Mouse (Mus musculus) kidney, embryonic 16.5 days (tissue): ENCODE measurements at regions not wholly inside any gene's neighbourhood (a gene's known extent, or its start where the extent isn't known, plus 50 kb on each side); places are given as distances from the start of the nearest gene placed in this dataset.

Source experiments
- ATAC-seq: fragments of 200-750 bp; cut with Nextera tagmentation; 2 replicates; pipeline ENCODE4 v1.8.0; 2017; ENCODE audit warnings: moderate TSS enrichment; ENCODE audit not compliant: low FRiP score, low TSS enrichment
- H3K27ac ChIP-seq: fragments of 300-500 bp; sonication (generic); 2 replicates; pipeline ENCODE4 v1.5.1; 2014; ENCODE audit warnings: low read length
- H3K27me3 ChIP-seq: fragments of 300-500 bp; sonication (generic); 2 replicates; pipeline ENCODE4 v1.6.1; 2014; ENCODE audit warnings: low read length, control low read depth, mixed read lengths; ENCODE audit not compliant: insufficient read depth
- H3K36me3 ChIP-seq: fragments of 300-500 bp; sonication (generic); 2 replicates; pipeline ENCODE4 v1.6.1; 2014; ENCODE audit warnings: low read length, control low read depth, mixed read lengths; ENCODE audit not compliant: insufficient read depth
- H3K4me1 ChIP-seq: fragments of 300-500 bp; sonication (generic); 2 replicates; pipeline ENCODE4 v1.6.1; 2014; ENCODE audit warnings: low read length, control low read depth, mixed read lengths; ENCODE audit not compliant: insufficient read depth
- H3K4me2 ChIP-seq: fragments of 300-500 bp; sonication (generic); replicated peaks from 2 replicates; pipeline ENCODE4 v1.6.1; 2014; ENCODE audit warnings: low read depth, low read length
- H3K4me3 ChIP-seq: fragments of 300-500 bp; sonication (generic); 2 replicates; pipeline ENCODE4 v1.5.1; 2014; ENCODE audit warnings: mild to moderate bottlenecking, low read length
- H3K9ac ChIP-seq: fragments of 300-500 bp; sonication (generic); replicated peaks from 2 replicates; pipeline ENCODE4 v1.6.1; 2014; ENCODE audit warnings: low read length
- H3K9me3 ChIP-seq: fragments of 300-500 bp; sonication (generic); 2 replicates; pipeline ENCODE4 v1.6.1; 2016; ENCODE audit warnings: low read length, control low read depth
- WGBS: fragments of 180-500 bp; shearing (Covaris S2); extraction: QIAGEN DNeasy Blood & Tissue Kit; methylation state at CpG from one replicate; pipeline ENCODE4 v1.1.7; 2014; 5-methylcytosine and 5-hydroxymethylcytosine counted together

DNA sequence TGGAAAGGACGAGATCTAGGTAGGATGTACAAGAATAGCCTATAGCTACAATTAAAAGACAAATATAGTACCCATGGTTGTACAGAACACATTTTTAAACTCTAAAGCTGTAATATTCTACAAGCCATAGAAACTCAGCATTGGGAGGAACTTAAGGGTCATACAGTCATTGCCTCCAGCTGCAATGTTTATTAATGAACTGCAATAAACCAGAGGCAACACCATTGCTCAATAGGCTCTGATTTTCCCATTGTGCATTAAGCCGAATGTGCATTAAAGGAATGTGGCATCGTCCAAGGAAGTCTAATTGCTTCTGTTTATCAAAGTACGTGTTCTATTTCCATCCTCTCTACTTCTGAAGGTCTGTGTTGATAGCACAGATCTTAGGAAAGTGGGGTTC lies 200.4 kb downstream of the Adamts15 start:
- no peak for ATAC-seq
- Histone ChIP-seq H3K4me2 (no peak overlapping the region), H3K9me3 (no peaks in the 10 kb centered on the region), H3K4me1 (no peaks in the 10 kb centered on the region), H3K4me3 (no peak overlapping the region), H3K9ac (no peak overlapping the region), H3K36me3 (no peaks in the 10 kb centered on the region), H3K27me3 (no peaks in the 10 kb centered on the region), H3K27ac (no peak overlapping the region)
- WGBS: 84% methylated on average over 4 of the region's 4 CpGs

GRCm38 (mm10) chr9:30716421-30717170 lies 205.7 kb downstream of the Adamts15 start:
- ATAC-seq: no peak
- no peaks in the 10 kb centered on the region for H3K27me3 ChIP-seq
- no peak overlapping the region for H3K4me3 ChIP-seq
- no peak overlapping the region for H3K4me2 ChIP-seq
- no peak overlapping the region for H3K9ac ChIP-seq
- H3K9me3 ChIP-seq: no peaks in the 10 kb centered on the region
- H3K4me1 ChIP-seq: no peaks in the 10 kb centered on the region
- no peaks in the 10 kb centered on the region for H3K36me3 ChIP-seq
- WGBS: 80% methylated on average over 8 of the region's 8 CpGs
- H3K27ac ChIP-seq: no peak overlapping the region

GRCm38 (mm10) chr9:30710131-30710530 lies 212.1 kb downstream of the Adamts15 start:
- no peaks in the 10 kb centered on the region for H3K36me3 ChIP-seq
- ATAC-seq: no peak
- H3K4me2 ChIP-seq: no peak overlapping the region
- no peaks in the 10 kb centered on the region for H3K27me3 ChIP-seq
- H3K4me1 ChIP-seq: no peaks in the 10 kb centered on the region
- no peak overlapping the region for H3K4me3 ChIP-seq
- H3K27ac ChIP-seq: no peak overlapping the region
- WGBS: 86% methylated on average over 5 of the region's 5 CpGs
- H3K9ac ChIP-seq: no peak overlapping the region
- no peaks in the 10 kb centered on the region for H3K9me3 ChIP-seq

- Histone ChIP-seq H3K9ac (no peak overlapping the region), H3K4me3 (no peak overlapping the region), H3K4me2 (no peak overlapping the region), H3K27ac (no peak overlapping the region), H3K36me3 (no peaks in the 10 kb centered on the region), H3K27me3 (no peaks in the 10 kb centered on the region), H3K4me1 (no peaks in the 10 kb centered on the region), H3K9me3 (no peaks in the 10 kb centered on the region)
- 74% methylated on average over 5 of the region's 5 CpGs for WGBS
- no peak for ATAC-seq
These were observed 222.4 kb downstream of the Adamts15 start for GRCm38 (mm10) chr9:30699848-30700247.

GRCm38 (mm10) chr9:30697533-30697932 lies 224.7 kb downstream of the Adamts15 start:
- no peaks in the 10 kb centered on the region for H3K27me3 ChIP-seq
- ATAC-seq: no peak
- H3K9ac ChIP-seq: no peak overlapping the region
- H3K27ac ChIP-seq: no peak overlapping the region
- no peaks in the 10 kb centered on the region for H3K36me3 ChIP-seq
- H3K4me1 ChIP-seq: no peaks in the 10 kb centered on the region
- H3K4me3 ChIP-seq: no peak overlapping the region
- H3K4me2 ChIP-seq: no peak overlapping the region
- 96% methylated on average over 1 of the region's 1 CpGs for WGBS
- H3K9me3 ChIP-seq: no peaks in the 10 kb centered on the region

- Histone ChIP-seq H3K4me3 (no peak overlapping the region), H3K27ac (no peak overlapping the region), H3K4me2 (no peak overlapping the region), H3K9ac (no peak overlapping the region), H3K27me3 (no peaks in the 10 kb centered on the region), H3K36me3 (no peaks in the 10 kb centered on the region), H3K9me3 (peaks cover 9% of the 10 kb centered on the region), H3K4me1 (no peaks in the 10 kb centered on the region)
- ATAC-seq: no peak
These were observed 241.2 kb downstream of the Snx19 start for GRCm38 (mm10) chr9:30668095-30668494.

- Histone ChIP-seq H3K36me3 (no peaks in the 10 kb centered on the region), H3K4me1 (no peaks in the 10 kb centered on the region), H3K4me2 (no peak overlapping the region), H3K27ac (no peak overlapping the region), H3K9ac (no peak overlapping the region), H3K9me3 (peaks cover 9% of the 10 kb centered on the region), H3K4me3 (no peak overlapping the region), H3K27me3 (no peaks in the 10 kb centered on the region)
- no peak for ATAC-seq
- WGBS: 89% methylated on average over 6 of the region's 6 CpGs
These were observed 235.5 kb downstream of the Snx19 start for GRCm38 (mm10) chr9:30662456-30662855.

DNA sequence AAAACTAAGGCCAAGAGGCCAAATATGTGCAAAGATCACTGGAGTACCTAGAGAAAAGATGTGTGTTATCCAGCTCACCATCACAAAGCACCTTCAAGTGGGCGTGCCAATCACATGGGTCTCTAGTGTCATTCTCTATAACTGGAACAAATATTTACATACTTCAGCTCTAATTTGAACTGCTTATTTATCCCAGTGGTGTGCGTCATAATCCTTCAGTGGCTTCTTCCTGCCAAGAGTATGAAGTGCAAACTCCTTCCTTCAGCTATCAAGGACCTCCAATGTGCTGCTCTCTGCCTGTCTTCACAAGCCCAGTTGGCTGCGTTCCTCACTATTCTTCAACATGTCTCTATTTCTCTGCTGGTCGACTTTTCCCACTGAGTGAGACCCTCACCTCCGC lies 227.1 kb downstream of the Snx19 start:
- 84% methylated on average over 5 of the region's 5 CpGs for WGBS
- Histone ChIP-seq H3K9ac (no peak overlapping the region), H3K4me3 (no peak overlapping the region), H3K36me3 (no peaks in the 10 kb centered on the region), H3K4me2 (no peak overlapping the region), H3K27me3 (no peaks in the 10 kb centered on the region), H3K27ac (no peak overlapping the region), H3K4me1 (no peaks in the 10 kb centered on the region), H3K9me3 (peaks cover 3% of the 10 kb centered on the region; the same call in 1 of the 2 replicates)
- ATAC-seq: no peak

GRCm38 (mm10) chr9:30653210-30653609 lies 226.3 kb downstream of the Snx19 start:
- no peak overlapping the region for H3K9ac ChIP-seq
- H3K4me1 ChIP-seq: no peaks in the 10 kb centered on the region
- H3K27me3 ChIP-seq: no peaks in the 10 kb centered on the region
- WGBS: 90% methylated on average over 3 of the region's 3 CpGs
- ATAC-seq: no peak
- no peaks in the 10 kb centered on the region for H3K36me3 ChIP-seq
- H3K9me3 ChIP-seq: peaks cover 3% of the 10 kb centered on the region; the same call in 1 of the 2 replicates
- no peak overlapping the region for H3K4me2 ChIP-seq
- no peak overlapping the region for H3K4me3 ChIP-seq
- H3K27ac ChIP-seq: no peak overlapping the region

GRCm38 (mm10) chr9:30649392-30650054 lies 222.6 kb downstream of the Snx19 start:
- no peak for ATAC-seq
- 84% methylated on average over 13 of the region's 13 CpGs for WGBS
- Histone ChIP-seq H3K9me3 (peaks cover 3% of the 10 kb centered on the region; the same call in 1 of the 2 replicates), H3K4me3 (no peak overlapping the region), H3K4me1 (no peaks in the 10 kb centered on the region), H3K36me3 (no peaks in the 10 kb centered on the region), H3K4me2 (no peak overlapping the region), H3K9ac (no peak overlapping the region), H3K27me3 (no peaks in the 10 kb centered on the region), H3K27ac (no peak overlapping the region)
